Mouse (Mus musculus): ENCODE data around the gene Rab34.

- TF ChIP-seq MYOD1 (IDR thresholded peaks at IDR 0.05; ENCODE audit: control insufficient read depth, insufficient read length, low read depth) = no peak
- TF ChIP-seq CTCF (IDR thresholded peaks at IDR 0.05; ENCODE audit: control insufficient read depth, insufficient read depth, insufficient read length) = peak; percentile 39
- no peak for TF ChIP-seq MYOG (IDR thresholded peaks at IDR 0.05; ENCODE audit: control insufficient read depth, extremely low read depth, insufficient read length)
- no peak for TF ChIP-seq USF1 (IDR thresholded peaks at IDR 0.05; ENCODE audit: low read depth)
- TF ChIP-seq CEBPB (IDR thresholded peaks at IDR 0.05; ENCODE audit: low read depth) = no peak
Observed at GRCm38 (mm10) chr11:78164924-78165760, 23.1 kb upstream of the Rab34 start, which contains the start of gene Traf4.
